Mouse (Mus musculus): ENCODE results near the gene Il10. TPM values are rescaled to one million over a fixed set of nuclear protein-coding genes. Genes with fewer than 3 reads are reported as not detected.

Gene Il10
- polyA plus RNA-seq, 1 experiment from 2014 or later = not detected

Other genes with a start within 250 kb of the Il10 start
- not detected in 2 replicates for gene Fcamr, start 218.9 kb upstream of the Il10 start, polyA plus RNA-seq (2016; fragmentation: Nextera tagmentation; extraction: Ambion mirVana)
- not detected in 2 replicates for gene Pigr, start 193.2 kb upstream of the Il10 start, polyA plus RNA-seq (2016; fragmentation: Nextera tagmentation; extraction: Ambion mirVana)
- gene Fcmr, start 154.2 kb upstream of the Il10 start, polyA plus RNA-seq (2016; fragmentation: Nextera tagmentation; extraction: Ambion mirVana) = not detected in 2 replicates
- not detected in 2 replicates for gene Il24, start 132.4 kb upstream of the Il10 start, polyA plus RNA-seq (2016; fragmentation: Nextera tagmentation; extraction: Ambion mirVana)
- not detected in 2 replicates for gene Il20, start 108.4 kb upstream of the Il10 start, polyA plus RNA-seq (2016; fragmentation: Nextera tagmentation; extraction: Ambion mirVana)
- gene Il19, start 79.7 kb upstream of the Il10 start, polyA plus RNA-seq (2016; fragmentation: Nextera tagmentation; extraction: Ambion mirVana) = 0.14 TPM in 1 of 2 replicates, not detected in the other
- 50.9 and 55.7 TPM in 2 replicates for gene Mapkapk2, start 78.0 kb downstream of the Il10 start, polyA plus RNA-seq (2016; fragmentation: Nextera tagmentation; extraction: Ambion mirVana)
- 15.4 and 18.1 TPM in 2 replicates for gene Dyrk3, start 118.5 kb downstream of the Il10 start, polyA plus RNA-seq (2016; fragmentation: Nextera tagmentation; extraction: Ambion mirVana)
- 60.5 and 62.6 TPM in 2 replicates for gene Eif2d, start 133.3 kb downstream of the Il10 start, polyA plus RNA-seq (2016; fragmentation: Nextera tagmentation; extraction: Ambion mirVana)
- 0.93 and 1.0 TPM in 2 replicates for gene Rassf5, start 225.4 kb downstream of the Il10 start, polyA plus RNA-seq (2016; fragmentation: Nextera tagmentation; extraction: Ambion mirVana)